Mouse (Mus musculus) kidney, postnatal 25 days (tissue): ENCODE data around the gene Rhbdd1.

Experiments used
- DNase-seq, 2 experiments: peaks; one replicate each; pipeline ENCODE4 v3.0.0; 2021; ENCODE audit warnings: mixed read lengths in 2 of 2

Rhbdd1 gene

DNA sequence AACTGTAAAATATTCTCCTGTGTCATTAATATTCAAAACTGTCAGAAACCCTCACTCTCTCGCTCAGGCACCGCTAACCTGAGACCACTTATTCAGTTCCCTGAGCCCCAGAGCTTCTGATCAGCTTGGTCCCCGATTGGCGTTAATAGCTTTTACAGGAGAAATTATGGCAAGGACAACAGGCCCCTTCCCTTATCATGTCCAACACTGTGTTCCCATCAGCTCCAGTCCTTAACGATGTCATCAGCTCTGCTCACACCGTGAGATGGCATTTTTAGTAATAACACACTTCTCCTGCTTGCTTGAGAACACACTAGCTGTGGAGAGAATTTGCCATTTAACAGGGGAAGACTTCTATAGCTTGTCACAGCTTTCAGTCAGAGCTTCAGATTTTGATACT lies 48.2 kb downstream of the Rhbdd1 start:
- no peak for DNase-seq

GRCm38 (mm10) chr1:82371636-82372428 lies 55.6 kb downstream of the Rhbdd1 start:
- DNase-seq = no peak

GRCm38 (mm10) chr1:82373924-82374323 lies 57.7 kb downstream of the Rhbdd1 start:
- DNase-seq = no peak

- no peak for DNase-seq
Measured at GRCm38 (mm10) chr1:82374831-82375358, 58.6 kb downstream of the Rhbdd1 start.

DNA sequence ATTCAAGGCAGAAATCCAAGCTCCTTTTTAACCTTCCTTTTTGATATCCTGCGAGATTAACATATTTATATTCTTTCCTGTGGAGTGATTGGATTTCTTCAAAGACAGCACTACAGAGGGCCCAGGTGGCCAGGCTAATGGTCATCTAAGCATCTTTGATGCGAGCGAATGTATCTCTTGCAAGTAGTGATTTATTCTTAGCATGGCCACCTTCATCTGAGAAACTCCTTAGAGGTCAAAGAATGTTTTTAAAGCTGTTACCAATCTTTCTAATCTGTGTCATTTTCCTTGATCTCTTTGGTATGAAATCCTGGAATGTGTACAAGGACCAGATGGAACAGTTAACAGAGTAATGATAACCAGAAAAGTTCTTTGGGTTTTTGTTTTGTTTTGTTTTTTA lies 59.2 kb downstream of the Rhbdd1 start:
- no peak for DNase-seq

DNA sequence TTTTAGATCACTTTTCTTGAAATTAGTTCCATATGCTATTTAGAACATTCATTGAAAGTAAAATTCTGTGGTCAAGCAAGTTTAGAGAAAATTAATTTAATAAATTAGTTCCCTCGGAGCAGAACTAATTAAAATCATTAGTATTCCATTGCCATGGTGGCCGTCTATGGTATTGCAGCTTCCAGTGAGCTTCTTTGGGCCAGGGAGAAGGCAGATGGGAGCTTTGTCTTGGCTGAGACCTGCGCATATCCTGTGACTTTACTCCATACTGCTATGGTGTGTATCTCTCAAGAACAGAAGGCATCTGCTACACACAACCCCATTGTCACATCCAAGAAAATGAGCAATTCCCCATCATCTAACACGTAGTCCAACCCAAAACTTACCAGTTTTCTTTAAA lies 65.7 kb downstream of the Rhbdd1 start:
- no peak for DNase-seq

- no peak for DNase-seq
Measured at GRCm38 (mm10) chr1:82384106-82384505, 67.9 kb downstream of the Rhbdd1 start.

DNA sequence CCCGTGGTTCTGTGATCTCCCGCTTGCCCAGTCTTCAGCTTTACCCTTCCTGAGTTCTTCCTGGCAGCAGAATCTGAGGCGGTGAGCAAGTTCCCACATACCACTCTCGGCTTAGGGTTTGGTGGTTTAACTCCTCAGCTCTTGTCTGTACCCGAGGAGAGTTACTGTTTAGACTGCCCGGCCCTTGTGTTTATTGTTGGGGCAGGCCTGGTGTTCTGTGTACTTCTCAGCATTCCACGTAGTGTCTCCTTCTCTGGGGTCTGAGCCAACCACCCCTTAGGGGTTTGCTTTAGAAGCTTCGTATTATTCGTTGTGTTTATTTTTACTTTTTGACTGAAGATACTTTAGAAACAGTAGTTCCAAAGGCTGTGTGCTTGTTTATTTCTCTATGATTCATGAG lies 68.8 kb downstream of the Rhbdd1 start:
- DNase-seq = no peak

GRCm38 (mm10) chr1:82385827-82386230 lies 69.6 kb downstream of the Rhbdd1 start:
- DNase-seq = no peak

DNA sequence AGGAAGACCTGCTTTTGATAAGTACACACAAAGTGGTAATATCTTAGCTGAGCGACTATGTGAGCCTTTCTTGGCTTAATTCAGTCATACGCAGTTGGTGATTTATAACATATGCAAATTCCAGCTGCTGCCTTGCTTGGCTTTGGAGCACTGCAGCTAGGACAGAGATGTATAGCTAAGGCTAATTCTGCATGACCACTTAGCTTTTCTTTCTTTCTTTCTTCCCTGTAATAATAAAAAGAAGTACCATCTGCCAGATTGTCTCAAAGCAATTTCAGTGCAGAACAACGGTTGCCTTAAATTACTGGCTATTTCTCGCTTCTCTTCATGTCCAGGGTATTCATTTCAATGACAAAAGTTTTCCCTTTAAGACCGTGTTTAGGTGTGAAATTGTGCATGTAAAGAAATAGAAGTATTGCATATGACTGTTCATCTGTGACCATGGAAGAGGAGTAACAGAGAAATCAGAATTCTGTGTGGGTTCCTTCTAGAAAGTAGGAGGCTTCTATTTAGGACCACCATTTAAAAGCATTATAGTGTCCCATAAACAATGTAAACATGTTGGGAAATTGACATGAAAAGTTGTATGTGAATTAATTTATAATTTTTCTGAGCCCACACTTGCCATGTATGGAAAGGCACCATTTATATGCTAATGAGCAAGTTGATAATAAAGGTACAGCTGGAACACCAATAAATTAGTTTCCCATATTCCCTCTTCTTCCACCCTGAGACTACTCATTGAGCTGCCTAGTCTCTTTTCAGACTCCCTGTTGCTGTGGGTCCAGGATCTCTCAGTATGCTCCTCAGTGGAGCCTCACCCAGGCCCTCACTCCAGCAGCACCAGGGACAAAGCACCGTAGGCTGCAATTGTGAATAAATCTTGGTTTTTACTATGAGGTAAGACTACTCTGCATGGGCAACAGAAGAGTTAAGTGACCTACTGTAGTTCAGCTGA lies 70.8 kb downstream of the Rhbdd1 start:
- no peak for DNase-seq

DNA sequence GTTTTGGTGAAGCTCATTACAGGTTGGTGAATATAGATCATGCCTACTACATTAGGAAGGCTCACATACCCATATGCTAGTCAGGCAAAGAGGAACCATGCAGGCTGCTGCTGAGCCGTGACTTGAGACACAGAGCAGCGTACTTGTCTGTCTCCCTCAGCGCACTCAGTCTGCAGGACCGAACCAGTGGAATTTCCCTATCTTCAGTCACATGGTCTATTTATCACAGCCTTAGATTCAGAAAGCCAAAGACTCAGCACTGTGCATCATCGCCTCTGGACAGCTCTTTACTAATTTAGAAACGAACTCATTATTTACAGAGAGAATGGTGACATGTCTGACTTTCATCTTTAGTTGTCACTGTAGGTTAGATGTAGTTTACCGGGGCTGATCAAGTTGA lies 73.1 kb downstream of the Rhbdd1 start:
- DNase-seq = no peak

- no peak for DNase-seq
Measured at GRCm38 (mm10) chr1:82395371-82395770, 79.1 kb downstream of the Rhbdd1 start.

DNA sequence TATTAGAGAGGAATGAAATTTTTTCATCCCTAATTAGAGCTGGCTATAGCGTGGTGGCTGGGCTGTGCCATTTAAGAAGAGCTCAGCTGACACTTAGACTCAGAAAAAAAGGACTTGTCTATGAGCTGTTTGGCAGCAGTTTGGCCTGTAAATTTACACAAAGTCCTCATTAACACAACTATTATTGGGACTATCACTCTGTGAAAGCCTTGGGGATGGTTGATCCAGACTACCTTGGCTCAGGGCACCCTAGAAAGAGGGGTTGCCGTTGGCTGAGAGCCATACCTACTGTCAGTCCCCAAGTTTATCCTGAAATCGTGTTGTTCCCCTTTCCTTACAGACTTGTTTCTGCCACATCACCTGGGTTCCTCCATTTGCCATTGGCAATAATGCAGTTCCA lies 91.5 kb downstream of the Rhbdd1 start:
- DNase-seq = no peak

- no peak for DNase-seq
Measured at GRCm38 (mm10) chr1:82409271-82409670, 93.0 kb downstream of the Rhbdd1 start.

- DNase-seq = no peak
Measured at GRCm38 (mm10) chr1:82410548-82410947, 94.3 kb downstream of the Rhbdd1 start.

- no peak for DNase-seq
Measured at GRCm38 (mm10) chr1:82411521-82411920, 95.3 kb downstream of the Rhbdd1 start.

GRCm38 (mm10) chr1:82412085-82412484 lies 95.8 kb downstream of the Rhbdd1 start:
- no peak for DNase-seq

DNA sequence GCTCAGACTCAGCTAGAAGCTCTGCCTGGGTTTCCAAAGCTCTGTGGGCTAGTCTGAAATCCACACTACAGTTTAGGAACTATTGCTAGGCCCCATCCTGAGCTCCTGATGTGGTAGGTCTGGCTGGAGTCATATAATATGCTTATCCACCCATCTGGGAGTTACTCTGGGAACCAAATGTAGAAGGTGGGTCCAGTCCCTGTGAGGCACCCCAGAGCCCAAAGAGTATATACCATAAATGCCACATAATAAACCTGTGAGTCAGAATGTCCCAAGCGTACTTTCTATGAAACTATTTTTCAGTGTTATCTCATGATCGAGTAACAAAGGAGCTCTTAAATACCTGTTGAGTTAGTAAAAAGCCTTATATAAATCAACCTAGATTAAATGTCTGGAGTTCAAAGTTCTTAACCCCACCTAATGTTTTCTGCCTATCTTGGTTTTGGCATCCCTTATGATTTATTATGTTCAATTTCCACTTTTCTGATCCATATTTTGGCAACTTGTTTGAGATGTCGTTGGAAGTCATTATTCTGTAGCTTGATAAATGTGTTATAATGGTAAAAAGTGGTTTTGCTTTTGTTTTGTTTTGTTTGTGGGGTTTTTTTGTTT lies 98.3 kb downstream of the Rhbdd1 start:
- no peak for DNase-seq

DNA sequence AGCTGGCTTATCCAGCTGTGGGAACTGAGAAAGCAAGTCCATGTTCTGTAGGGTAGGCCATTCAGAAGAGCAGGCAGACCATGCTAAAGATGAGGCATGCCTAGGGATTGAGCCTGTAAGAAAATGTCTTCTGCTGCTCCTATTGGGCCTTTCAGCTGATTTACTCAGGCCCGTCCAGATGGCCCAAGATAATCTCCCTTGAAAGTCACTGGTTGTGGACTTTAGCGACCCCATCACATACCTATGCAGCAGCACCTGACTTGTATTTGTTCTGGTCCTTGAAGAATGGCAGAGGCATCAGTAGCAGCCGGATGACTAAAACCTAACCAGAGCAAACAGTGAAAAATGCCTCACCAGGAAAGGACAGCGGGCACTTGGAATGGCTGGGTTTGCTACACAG lies 99.4 kb downstream of the Rhbdd1 start:
- no peak for DNase-seq

DNA sequence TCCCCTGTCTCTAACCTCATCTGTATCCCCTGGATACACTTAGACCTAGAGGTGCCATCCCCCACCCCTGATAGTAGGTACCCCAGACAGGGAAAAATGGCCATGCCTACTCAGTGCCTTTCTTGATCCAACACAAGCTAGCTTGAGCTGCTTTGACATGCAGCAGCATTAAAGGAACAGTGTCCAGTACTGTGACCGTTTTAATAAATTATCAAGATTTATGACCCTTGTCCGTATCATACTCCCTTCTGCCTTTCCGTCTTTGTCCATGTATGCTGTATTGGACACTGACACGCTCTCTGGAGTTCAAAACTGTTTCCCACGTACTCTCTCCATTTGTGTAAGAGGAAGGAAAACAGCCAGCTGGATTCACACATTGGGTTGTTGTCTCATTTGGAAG lies 111.5 kb downstream of the Rhbdd1 start:
- no peak for DNase-seq

- peak; percentile 79 to 80 for DNase-seq
Measured at GRCm38 (mm10) chr1:82429061-82429460, 112.8 kb downstream of the Rhbdd1 start.

DNA sequence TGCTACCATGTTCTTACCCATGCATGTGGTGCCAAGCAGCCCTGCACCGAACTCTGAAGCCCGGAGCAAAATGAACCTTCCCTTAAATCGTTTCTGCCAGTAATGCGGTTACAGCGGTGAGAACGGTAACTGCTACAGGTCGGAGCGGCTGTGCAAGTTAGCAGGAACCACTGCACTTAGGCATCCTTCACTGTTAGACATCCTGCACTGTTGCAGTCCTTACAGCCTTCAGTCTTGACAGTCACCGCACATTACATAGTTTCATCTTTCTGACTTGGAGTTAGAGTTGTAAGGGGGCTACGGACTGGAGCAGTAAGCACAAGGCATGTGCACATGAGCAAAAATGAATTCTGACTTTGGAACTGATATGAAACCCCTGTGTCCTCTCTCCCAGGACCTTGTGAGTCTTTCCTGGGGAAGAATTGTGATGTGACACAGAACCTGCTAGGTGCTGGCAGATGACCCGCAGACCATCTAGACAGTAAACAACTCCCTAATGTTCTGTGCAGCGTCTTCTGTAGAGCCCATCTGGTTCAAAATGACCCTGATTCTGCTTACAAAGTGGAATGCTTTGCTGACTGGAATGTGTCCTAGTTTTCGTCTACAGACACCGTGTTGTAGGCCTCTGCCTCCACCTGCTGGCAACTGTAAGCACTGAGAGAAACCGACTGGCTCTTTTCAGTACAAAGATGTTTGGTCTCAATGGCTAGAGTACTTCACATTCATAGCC lies 116.8 kb downstream of the Rhbdd1 start:
- peak; percentile 76 to 85 for DNase-seq

GRCm38 (mm10) chr1:82433649-82434005 lies 117.4 kb downstream of the Rhbdd1 start:
- no peak for DNase-seq
